11 mouse cellular contexts compared by ENCODE assay signal in genomic region chr7:113219416-113219815, GRCm38 (mm10). TPM values are rescaled to one million over a fixed set of nuclear protein-coding genes. Genes with fewer than 3 reads are reported as not detected.
DNase-seq lines count a peak whose midpoint lies in the region; ATAC-seq and TF ChIP-seq lines count a peak whose summit lies in the region.
"Had no signal": no experiment of that assay in that cellular context is flagged by ENCODE, and none has a peak within 500 bp of the region (broad histone marks: within the 10 kb centered on the region; RNA-seq: fewer than 3 reads in every experiment).

No protein-coding gene starts in this region.

- H3K27ac ChIP-seq in liver, embryonic 11.5 days (ENCODE audit: low read depth, low read length) = no peak overlapping the region
- no peak overlapping the region for H3K27ac ChIP-seq in liver, postnatal 0 days (ENCODE audit: low read depth)
- H3K27ac ChIP-seq: gastrocnemius, adult 2 months; lung, embryonic 15.5 days had no signal

- TF ChIP-seq CTCF in liver, postnatal 0 days (IDR thresholded peaks at IDR 0.05; ENCODE audit: low read depth) = no peak

- no peaks in the 10 kb centered on the region for H3K4me1 ChIP-seq in liver, embryonic 11.5 days (replicated peaks; ENCODE audit: control insufficient read depth, insufficient read depth, low read length)
- H3K4me1 ChIP-seq in liver, postnatal 0 days (ENCODE audit: insufficient read depth) = peaks cover 5% of the 10 kb centered on the region; the same call in 1 of the 2 replicates
- H3K4me1 ChIP-seq: lung, embryonic 15.5 days had no signal

- intact Hi-C loops in gastrocnemius, postnatal 14 days (cut with DNase I; ENCODE audit: low total_unique reads) = no loop called here

- ATAC-seq in liver, embryonic 11.5 days (replicated peaks; ENCODE audit: low FRiP score) = no peak
- no peak for ATAC-seq in liver, postnatal 0 days
- ATAC-seq: midbrain, embryonic 16.5 days had no signal

- H3K9me3 ChIP-seq in liver, embryonic 11.5 days (ENCODE audit: control insufficient read depth, low read length) = no peaks in the 10 kb centered on the region
- no peaks in the 10 kb centered on the region for H3K9me3 ChIP-seq in liver, postnatal 0 days (ENCODE audit: low read length)
- H3K9me3 ChIP-seq: lung, embryonic 15.5 days had no signal

- no peaks in the 10 kb centered on the region for H3K36me3 ChIP-seq in liver, embryonic 11.5 days (ENCODE audit: control insufficient read depth, insufficient read depth, low read length)
- no peaks in the 10 kb centered on the region for H3K36me3 ChIP-seq in liver, postnatal 0 days (replicated peaks; ENCODE audit: insufficient read depth, low read length)
- H3K36me3 ChIP-seq: lung, embryonic 15.5 days had no signal

- WGBS in liver, embryonic 11.5 days = 67% methylated on average over 13 of the region's 13 CpGs
- WGBS in liver, postnatal 0 days (ENCODE audit: insufficient replicate concordance) = 54% methylated on average over 13 of the region's 13 CpGs

- H3K27me3 ChIP-seq in liver, embryonic 11.5 days (replicated peaks; ENCODE audit: control insufficient read depth, insufficient read depth, low read length) = no peaks in the 10 kb centered on the region
- H3K27me3 ChIP-seq in liver, postnatal 0 days (ENCODE audit: insufficient read depth, low read length) = no peaks in the 10 kb centered on the region
- H3K27me3 ChIP-seq: lung, embryonic 15.5 days had no signal

- TF ChIP-seq EP300 in liver, postnatal 0 days (IDR thresholded peaks at IDR 0.05; ENCODE audit: low read depth) = no peak

- H3K4me2 ChIP-seq in liver, embryonic 11.5 days = no peak overlapping the region
- H3K4me2 ChIP-seq in liver, postnatal 0 days (ENCODE audit: low read depth, low read length) = no peak overlapping the region
- H3K4me2 ChIP-seq: lung, embryonic 15.5 days had no signal

- H3K9ac ChIP-seq in liver, embryonic 11.5 days (ENCODE audit: low read depth, low read length) = no peak overlapping the region
- no peak overlapping the region for H3K9ac ChIP-seq in liver, postnatal 0 days (replicated peaks)
- H3K9ac ChIP-seq: lung, embryonic 15.5 days had no signal

- DNase-seq in gastrocnemius, postnatal 14 days = peak; percentile 20
- DNase-seq in gastrocnemius, postnatal 4 days (ENCODE audit: low spot score in 2 of 2) = no peak
- peak; percentile 38 for DNase-seq in liver, embryonic 11.5 days (ENCODE audit: low spot score)
- DNase-seq in liver, postnatal 0 days = no peak
- DNase-seq in ZHBTc4 (ENCODE audit: low read depth, low spot score) = peak; percentile 34
- DNase-seq in forelimb bud, embryonic 11.5 days (ENCODE audit: low read depth, low spot score) = peak; percentile 48
- no peak for DNase-seq in thymus, adult 18-20 months
- DNase-seq in cerebellum, postnatal 25 days = no peak
- DNase-seq: gastrocnemius, adult 2 months had no signal

- no peak overlapping the region for H3K4me3 ChIP-seq in liver, embryonic 11.5 days (ENCODE audit: low read depth, low read length)
- no peak overlapping the region for H3K4me3 ChIP-seq in liver, postnatal 0 days (ENCODE audit: low read depth, low read length)
- H3K4me3 ChIP-seq: gastrocnemius, adult 2 months; lung, embryonic 15.5 days had no signal

RNA-seq across cellular contexts. Expression of gene Arntl, which starts 12.2 kb away (rescaled TPM):
- 10 to 100 TPM; 11.8 to 13.1 TPM for total RNA-seq in gastrocnemius, postnatal 14 days (2021)
- 10 to 100 TPM in 1 of 2 experiments, 1 to 10 TPM in 1; 9.0 to 10.7 TPM for total RNA-seq in gastrocnemius, postnatal 4 days (2021)
- 8.4 and 9.5 TPM in 2 replicates for polyA plus RNA-seq in liver, embryonic 11.5 days (2014; fragmentation: Nextera tagmentation; extraction: Ambion mirVana)
- 7.0 and 8.9 TPM in 2 replicates for polyA plus RNA-seq in liver, postnatal 0 days (2015; fragmentation: Nextera tagmentation; extraction: Ambion mirVana)

Comparison
In these comparisons a context has a peak if more than half of its experiments do, and no peak if none do; other contexts are left out.
1. DNase-seq: peak in gastrocnemius, postnatal 14 days (single experiment), liver, embryonic 11.5 days (single experiment), ZHBTc4 (single experiment) and forelimb bud, embryonic 11.5 days (single experiment); none in gastrocnemius, postnatal 4 days (0 of 2), liver, postnatal 0 days (single experiment), thymus, adult 18-20 months (0 of 2) and cerebellum, postnatal 25 days (0 of 2).